15 mouse cellular contexts compared by ENCODE assay signal in genomic region chr2:35464548-35464947, GRCm38 (mm10). TPM values are rescaled to one million over a fixed set of nuclear protein-coding genes. Genes with fewer than 3 reads are reported as not detected.
DNase-seq lines count a peak whose midpoint lies in the region; ATAC-seq and TF ChIP-seq lines count a peak whose summit lies in the region.
"Had no signal": no experiment of that assay in that cellular context is flagged by ENCODE, and none has a peak within 500 bp of the region (broad histone marks: within the 10 kb centered on the region; RNA-seq: fewer than 3 reads in every experiment).

No protein-coding gene starts in this region.

- H3K9ac ChIP-seq in heart, embryonic 12.5 days = no peak overlapping the region
- no peak overlapping the region for H3K9ac ChIP-seq in stomach, embryonic 15.5 days
- H3K9ac ChIP-seq in stomach, postnatal 0 days (ENCODE audit: low read length) = no peak overlapping the region
- no peak overlapping the region for H3K9ac ChIP-seq in limb, embryonic 13.5 days
- H3K9ac ChIP-seq: limb, embryonic 12.5 days; neural tube, embryonic 13.5 days had no signal

- ATAC-seq in heart, embryonic 12.5 days (ENCODE audit: insufficient number of reproducible peaks, low FRiP score) = no peak
- ATAC-seq in stomach, embryonic 15.5 days (ENCODE audit: insufficient read depth, low FRiP score, low read depth) = no peak
- no peak for ATAC-seq in stomach, postnatal 0 days (ENCODE audit: low FRiP score, low TSS enrichment)
- ATAC-seq in limb, embryonic 13.5 days (ENCODE audit: low FRiP score, low read depth) = no peak
- no peak for ATAC-seq in megakaryocyte-erythroid progenitor cell, adult 5-6 weeks (replicated peaks; ENCODE audit: low FRiP score, low TSS enrichment, poor library complexity, severe bottlenecking)

- DNase-seq in heart, postnatal 36 days = no peak
- no peak for DNase-seq in stomach, postnatal 0 days (ENCODE audit: low spot score)
- no peak for DNase-seq in gastrocnemius, postnatal 10 days
- DNase-seq in testis, postnatal 10 days (ENCODE audit: low spot score) = no peak
- DNase-seq: cerebellum, adult 9-11 months; kidney, adult 11 months; right cerebral cortex, postnatal 4 days had no signal

- H3K4me2 ChIP-seq in heart, embryonic 12.5 days = peak overlapping the region; percentile 98; the same call in 1 of the 2 replicates
- no peak overlapping the region for H3K4me2 ChIP-seq in stomach, embryonic 15.5 days
- no peak overlapping the region for H3K4me2 ChIP-seq in stomach, postnatal 0 days (replicated peaks; ENCODE audit: low read depth)
- no peak overlapping the region for H3K4me2 ChIP-seq in limb, embryonic 13.5 days (replicated peaks)

- H3K36me3 ChIP-seq in heart, embryonic 12.5 days = no peaks in the 10 kb centered on the region
- no peaks in the 10 kb centered on the region for H3K36me3 ChIP-seq in stomach, embryonic 15.5 days
- H3K36me3 ChIP-seq in stomach, postnatal 0 days (ENCODE audit: control insufficient read depth, insufficient read depth, low read length) = no peaks in the 10 kb centered on the region
- no peaks in the 10 kb centered on the region for H3K36me3 ChIP-seq in limb, embryonic 13.5 days
- H3K36me3 ChIP-seq: limb, embryonic 12.5 days; midbrain, embryonic 10.5 days; neural tube, embryonic 13.5 days had no signal

- H3K9me3 ChIP-seq in heart, embryonic 12.5 days (replicated peaks) = no peaks in the 10 kb centered on the region
- no peaks in the 10 kb centered on the region for H3K9me3 ChIP-seq in stomach, embryonic 15.5 days
- H3K9me3 ChIP-seq in stomach, postnatal 0 days (ENCODE audit: control insufficient read depth, low read length) = no peaks in the 10 kb centered on the region
- H3K9me3 ChIP-seq in limb, embryonic 13.5 days = no peaks in the 10 kb centered on the region
- H3K9me3 ChIP-seq: limb, embryonic 12.5 days; midbrain, embryonic 10.5 days; neural tube, embryonic 13.5 days had no signal

- H3K4me3 ChIP-seq in heart, embryonic 12.5 days = no peak overlapping the region
- no peak overlapping the region for H3K4me3 ChIP-seq in stomach, embryonic 15.5 days (replicated peaks)
- H3K4me3 ChIP-seq in stomach, postnatal 0 days (ENCODE audit: low read depth, low read length) = no peak overlapping the region
- H3K4me3 ChIP-seq in limb, embryonic 13.5 days = no peak overlapping the region
- H3K4me3 ChIP-seq: layer of hippocampus, adult 2 months; midbrain, embryonic 10.5 days; neural tube, embryonic 13.5 days had no signal

- H3K4me1 ChIP-seq in heart, embryonic 12.5 days (replicated peaks) = peaks cover 34% of the 10 kb centered on the region
- peaks cover 4% of the 10 kb centered on the region; the same call in 1 of the 2 replicates for H3K4me1 ChIP-seq in stomach, embryonic 15.5 days
- H3K4me1 ChIP-seq in stomach, postnatal 0 days (replicated peaks; ENCODE audit: control insufficient read depth, insufficient read depth) = 0 out of 2 replicates have a peak, but pooled peaks cover 4% of the 10 kb centered on the region
- H3K4me1 ChIP-seq in limb, embryonic 13.5 days = peaks cover 36% of the 10 kb centered on the region

- H3K27ac ChIP-seq in heart, embryonic 12.5 days (ENCODE audit: poor library complexity, severe bottlenecking) = peak overlapping the region; percentile 10; the same call in 1 of the 2 replicates
- H3K27ac ChIP-seq in stomach, embryonic 15.5 days = peak overlapping the region; percentile 63; the same call in 1 of the 2 replicates
- H3K27ac ChIP-seq in stomach, postnatal 0 days (replicated peaks) = no peak overlapping the region
- peak overlapping the region; percentile 33; the same call in 1 of the 2 replicates for H3K27ac ChIP-seq in limb, embryonic 13.5 days
- H3K27ac ChIP-seq: layer of hippocampus, adult 2 months; limb, embryonic 12.5 days; neural tube, embryonic 13.5 days had no signal

- 84% methylated on average over 3 of the region's 3 CpGs for WGBS in heart, embryonic 12.5 days
- 78% methylated on average over 3 of the region's 3 CpGs for WGBS in stomach, embryonic 15.5 days
- 69% methylated on average over 3 of the region's 3 CpGs for WGBS in stomach, postnatal 0 days
- WGBS in limb, embryonic 13.5 days = 87% methylated on average over 3 of the region's 3 CpGs

- H3K27me3 ChIP-seq in heart, embryonic 12.5 days (replicated peaks) = no peaks in the 10 kb centered on the region
- H3K27me3 ChIP-seq in stomach, embryonic 15.5 days (replicated peaks) = no peaks in the 10 kb centered on the region
- H3K27me3 ChIP-seq in stomach, postnatal 0 days (ENCODE audit: control insufficient read depth, insufficient read depth, low read length) = no peaks in the 10 kb centered on the region
- H3K27me3 ChIP-seq in limb, embryonic 13.5 days = peaks cover 27% of the 10 kb centered on the region

- no peak for TF ChIP-seq EP300 in stomach, postnatal 0 days (optimal IDR thresholded peaks at IDR 0.05)

- no peak for TF ChIP-seq CTCF in stomach, postnatal 0 days (IDR thresholded peaks at IDR 0.05; ENCODE audit: low read depth)

- intact Hi-C loops in heart, postnatal 36 days (cut with DNase I) = no loop called here

RNA-seq across cellular contexts. Expression of gene Ggta1, which starts 1.5 kb away (rescaled TPM):
- 46.5 and 47.1 TPM in 2 replicates for polyA plus RNA-seq in heart, embryonic 12.5 days (2016; fragmentation: Nextera tagmentation; extraction: Ambion mirVana)
- 10 to 100 TPM; 19.0 to 22.5 TPM for total RNA-seq in heart, postnatal 36 days (2021)
- polyA plus RNA-seq in stomach, embryonic 15.5 days (2015; fragmentation: Nextera tagmentation; extraction: Ambion mirVana) = 26.7 and 28.6 TPM in 2 replicates
- 10.7 and 11.5 TPM in 2 replicates for polyA plus RNA-seq in stomach, postnatal 0 days (2015; fragmentation: Nextera tagmentation; extraction: Ambion mirVana)
- polyA plus RNA-seq in limb, embryonic 13.5 days (2015; fragmentation: Nextera tagmentation; extraction: Ambion mirVana) = 18.3 and 19.6 TPM in 2 replicates
- total RNA-seq in gastrocnemius, postnatal 10 days (2021) = 10 to 100 TPM; 13.2 to 17.0 TPM
- 8.4 and 13.4 TPM in 2 replicates for total RNA-seq in megakaryocyte-erythroid progenitor cell, adult 5-6 weeks (2014; fragmentation: Nextera tagmentation)
- total RNA-seq in megakaryocyte-erythroid progenitor cell, adult 5-6 weeks (2017) = 12.5 and 18.7 TPM in 2 replicates
